Mouse (Mus musculus): ENCODE data around the gene Ugt1a6b.
"Not testable (repeated sequence)": the region's sequence is repeated elsewhere in the genome, so short reads cannot be mapped to it uniquely, and the experiment has no call there.

Gene Ugt1a6b

GRCm38 (mm10) chr1:88223011-88223515 lies 120.0 kb downstream of the Ugt1a6b start:
- peak in 1 of 2 experiments; percentile 8 for DNase-seq (ENCODE audit: inconsistent age in 2 of 2, low spot score in 1 of 2)

GRCm38 (mm10) chr1:88223591-88223990 lies 120.5 kb downstream of the Ugt1a6b start:
- DNase-seq (ENCODE audit: inconsistent age in 2 of 2, low spot score in 1 of 2), result no peak

- peak in 1 of 2 experiments; percentile 84 for DNase-seq (ENCODE audit: inconsistent age in 2 of 2, low spot score in 1 of 2)
These were observed 121.2 kb downstream of the Ugt1a6b start for GRCm38 (mm10) chr1:88224029-88224776.

GRCm38 (mm10) chr1:88225301-88225700 lies 122.2 kb downstream of the Ugt1a6b start:
- DNase-seq (ENCODE audit: inconsistent age in 2 of 2, low spot score in 1 of 2), result not testable (repeated sequence)

GRCm38 (mm10) chr1:88225741-88226140 lies 122.7 kb downstream of the Ugt1a6b start:
- no peak for DNase-seq (ENCODE audit: inconsistent age in 2 of 2, low spot score in 1 of 2)

GRCm38 (mm10) chr1:88226670-88227379 lies 123.8 kb downstream of the Ugt1a6b start, which contains the start of gene Mroh2a:
Gene Mroh2a, plus strand, starts transcription at chr1:88226986.
- DNase-seq (ENCODE audit: inconsistent age in 2 of 2, low spot score in 1 of 2), result peak in 1 of 2 experiments; percentile 21

- DNase-seq (ENCODE audit: inconsistent age in 2 of 2, low spot score in 1 of 2), result no peak
These were observed 124.4 kb downstream of the Ugt1a6b start for GRCm38 (mm10) chr1:88227482-88227881.

- DNase-seq (ENCODE audit: inconsistent age in 2 of 2, low spot score in 1 of 2), result peak in 1 of 2 experiments; percentile 19
These were observed 125.1 kb downstream of the Ugt1a6b start for GRCm38 (mm10) chr1:88228121-88228520.

- no peak for DNase-seq (ENCODE audit: inconsistent age in 2 of 2, low spot score in 1 of 2)
These were observed 126.5 kb downstream of the Ugt1a6b start for GRCm38 (mm10) chr1:88229566-88229965.

GRCm38 (mm10) chr1:88229986-88230385 lies 126.9 kb downstream of the Ugt1a6b start:
- peak in 1 of 2 experiments; percentile 22 for DNase-seq (ENCODE audit: inconsistent age in 2 of 2, low spot score in 1 of 2)

- DNase-seq (ENCODE audit: inconsistent age in 2 of 2, low spot score in 1 of 2), result no peak
These were observed 127.4 kb downstream of the Ugt1a6b start for GRCm38 (mm10) chr1:88230421-88230820.

GRCm38 (mm10) chr1:88230981-88231802 lies 128.1 kb downstream of the Ugt1a6b start:
- no peak for DNase-seq (ENCODE audit: inconsistent age in 2 of 2, low spot score in 1 of 2)

- DNase-seq (ENCODE audit: inconsistent age in 2 of 2, low spot score in 1 of 2), result peak in 1 of 2 experiments; percentile 7
These were observed 128.9 kb downstream of the Ugt1a6b start for GRCm38 (mm10) chr1:88231803-88232499.

GRCm38 (mm10) chr1:88232664-88233380 lies 129.8 kb downstream of the Ugt1a6b start:
- peak in 1 of 2 experiments; percentile 8 for DNase-seq (ENCODE audit: inconsistent age in 2 of 2, low spot score in 1 of 2)

- DNase-seq (ENCODE audit: inconsistent age in 2 of 2, low spot score in 1 of 2), result no peak
These were observed 130.6 kb downstream of the Ugt1a6b start for GRCm38 (mm10) chr1:88233421-88234247.

GRCm38 (mm10) chr1:88234248-88234610 lies 131.2 kb downstream of the Ugt1a6b start:
- no peak for DNase-seq (ENCODE audit: inconsistent age in 2 of 2, low spot score in 1 of 2)

- DNase-seq (ENCODE audit: inconsistent age in 2 of 2, low spot score in 1 of 2), result no peak
These were observed 131.6 kb downstream of the Ugt1a6b start for GRCm38 (mm10) chr1:88234646-88235045.

GRCm38 (mm10) chr1:88235046-88235893 lies 132.2 kb downstream of the Ugt1a6b start:
- no peak for DNase-seq (ENCODE audit: inconsistent age in 2 of 2, low spot score in 1 of 2)

All from adrenal gland, adult (tissue).